Mouse (Mus musculus): ENCODE measurements around the gene Rtp2.
A peak's percentile ranks its signal among the peaks of the same experiment; 100 is the strongest.

The Rtp2 gene

DNA sequence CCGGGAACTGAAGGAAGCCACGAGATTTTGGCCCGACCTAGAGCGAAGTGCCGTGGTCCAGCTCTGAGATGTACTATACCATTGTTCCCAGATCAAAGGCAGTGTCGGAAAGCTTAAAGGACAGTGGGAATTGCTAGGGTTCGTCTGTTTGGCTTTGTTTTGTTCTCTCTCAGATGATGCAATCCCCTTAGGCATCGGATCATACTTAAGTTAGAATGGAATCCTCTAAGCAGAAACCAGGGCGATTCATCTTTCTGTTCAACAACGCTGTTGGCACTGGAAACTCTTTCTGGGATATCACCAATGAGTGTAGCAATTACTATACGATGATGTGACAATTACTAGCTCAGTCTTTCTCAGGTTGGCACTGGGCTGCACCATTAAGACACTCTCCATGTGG lies at the start of gene Rtp2:
Rtp2 (minus strand) TSS at position 101 of the 400 bp plus-strand sequence.
- DNase-seq, result no peak

DNA sequence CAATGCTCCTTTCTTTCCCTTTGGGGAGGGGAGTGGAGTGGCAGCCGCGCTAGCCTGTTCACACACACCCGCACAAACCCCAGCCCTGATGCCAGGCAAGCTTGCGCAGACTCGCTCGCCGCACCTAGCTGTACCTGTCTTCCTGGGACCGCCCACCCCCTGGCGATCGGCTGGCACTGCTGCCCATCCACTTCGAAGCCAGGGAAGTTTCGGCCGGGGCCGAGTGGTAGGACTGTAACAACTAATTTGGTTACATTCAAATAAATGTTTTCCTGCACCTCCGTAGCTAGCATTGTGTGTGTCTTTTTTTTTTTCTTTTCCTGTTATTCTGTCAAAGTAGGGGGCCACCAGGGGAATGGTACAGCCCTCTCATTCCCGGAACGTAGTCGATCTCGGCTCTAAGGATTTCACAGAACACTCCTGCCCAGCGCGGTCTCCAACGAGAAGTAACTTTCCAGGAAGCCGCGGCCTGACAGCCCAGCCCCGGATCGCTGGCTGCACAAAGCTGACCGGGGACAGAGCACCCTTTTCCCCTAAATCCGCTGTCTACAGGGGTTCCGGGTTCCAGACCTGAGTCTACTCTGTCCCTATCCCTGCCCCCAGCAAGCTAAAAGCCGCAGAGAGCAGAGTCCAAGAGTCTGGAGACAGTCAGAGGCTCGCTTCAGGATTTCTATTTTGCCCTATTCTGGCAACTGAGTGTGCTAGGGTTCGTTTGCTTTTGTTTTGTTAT lies 49.0 kb upstream of the Rtp2 start:
- peak in 1 of 2 experiments; percentile 55 for DNase-seq

DNA sequence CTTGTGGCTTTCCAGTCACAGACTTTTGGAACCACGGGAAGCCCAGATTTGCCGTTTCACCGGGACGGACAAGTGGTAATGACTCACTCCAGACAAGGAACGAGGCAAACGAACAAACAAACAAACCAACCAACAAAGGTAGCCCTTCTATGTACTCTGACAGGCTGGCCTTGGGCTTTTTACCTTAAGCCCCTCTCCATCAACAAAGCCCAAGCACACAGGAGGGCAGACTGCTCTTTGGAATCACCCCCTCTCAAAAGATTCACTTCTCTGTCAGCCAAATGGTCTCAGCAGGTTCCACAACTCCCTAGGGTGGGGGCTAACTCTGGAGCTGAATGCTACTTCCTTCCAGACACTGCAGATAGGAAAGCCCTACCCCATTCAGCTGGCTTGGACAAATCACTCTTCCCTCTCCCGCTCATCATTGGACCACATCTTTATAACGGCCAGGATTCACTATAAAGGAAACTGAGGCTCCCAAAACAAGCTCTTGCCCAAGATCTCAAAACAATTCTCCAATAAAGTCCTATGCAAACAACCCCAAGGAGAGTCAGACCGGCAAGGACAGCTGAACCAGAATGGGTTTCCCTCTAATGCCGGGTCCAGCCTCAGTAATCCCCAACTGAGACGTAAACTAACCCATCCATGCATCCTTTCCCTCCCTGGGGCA lies 48.1 kb upstream of the Rtp2 start:
- DNase-seq, result no peak

DNA sequence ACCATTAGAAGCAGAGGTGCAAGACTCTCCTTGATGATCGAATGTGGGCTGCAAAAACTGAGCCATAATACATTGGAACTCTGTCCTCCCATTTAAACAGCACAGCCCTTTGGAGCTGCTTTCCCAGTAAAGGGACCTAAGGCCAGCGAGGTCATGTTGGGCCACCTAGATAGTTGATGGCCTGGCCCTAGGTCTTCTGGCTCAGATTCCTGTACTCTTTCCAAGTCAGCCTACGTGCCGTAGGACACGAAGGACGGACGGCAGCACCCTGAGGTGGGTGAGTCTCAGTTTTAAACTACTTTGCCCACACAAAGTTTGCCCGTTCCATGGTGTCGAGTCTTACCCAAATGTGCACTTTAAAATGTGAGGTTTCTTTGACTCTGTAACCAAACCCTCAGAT lies 47.3 kb upstream of the Rtp2 start:
- DNase-seq, result no peak

DNA sequence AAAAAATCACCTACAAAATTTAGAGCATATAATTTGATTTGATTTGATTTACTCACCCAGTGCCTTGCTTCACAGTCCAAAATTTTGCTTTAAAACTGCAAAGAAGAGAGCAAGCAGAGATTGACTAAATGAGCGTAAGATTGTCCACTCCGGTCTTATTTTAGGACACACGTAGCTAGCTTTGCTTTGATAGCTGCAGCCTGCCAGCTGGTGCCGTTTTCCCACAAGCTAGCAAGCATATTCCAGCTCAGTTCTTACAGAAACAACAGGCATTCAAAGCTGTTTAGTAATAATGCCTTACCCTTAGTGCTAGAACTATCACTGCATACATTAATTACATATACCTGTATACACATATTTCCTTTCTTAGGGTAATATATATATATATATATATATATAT lies 46.3 kb upstream of the Rtp2 start:
- no peak for DNase-seq

DNA sequence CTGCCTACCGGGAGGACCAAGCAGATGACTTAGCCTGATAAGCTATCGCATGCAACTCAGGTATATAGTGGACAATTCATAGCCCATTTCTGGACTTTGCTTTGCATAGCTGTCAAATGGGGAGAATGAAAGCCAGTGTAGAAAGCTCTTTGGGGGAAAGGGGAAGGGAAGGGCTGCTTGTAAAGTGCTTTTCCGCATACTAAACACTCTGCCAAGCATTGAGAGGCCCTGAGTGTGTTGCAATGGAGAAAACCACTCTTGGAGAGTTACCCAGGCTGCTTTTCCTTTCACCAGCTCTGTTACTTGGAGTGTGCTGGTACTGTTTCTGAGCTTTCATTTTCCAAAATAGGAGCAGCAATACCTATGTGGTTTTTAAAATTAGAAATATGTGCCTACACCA lies 45.5 kb upstream of the Rtp2 start:
- no peak for DNase-seq

DNA sequence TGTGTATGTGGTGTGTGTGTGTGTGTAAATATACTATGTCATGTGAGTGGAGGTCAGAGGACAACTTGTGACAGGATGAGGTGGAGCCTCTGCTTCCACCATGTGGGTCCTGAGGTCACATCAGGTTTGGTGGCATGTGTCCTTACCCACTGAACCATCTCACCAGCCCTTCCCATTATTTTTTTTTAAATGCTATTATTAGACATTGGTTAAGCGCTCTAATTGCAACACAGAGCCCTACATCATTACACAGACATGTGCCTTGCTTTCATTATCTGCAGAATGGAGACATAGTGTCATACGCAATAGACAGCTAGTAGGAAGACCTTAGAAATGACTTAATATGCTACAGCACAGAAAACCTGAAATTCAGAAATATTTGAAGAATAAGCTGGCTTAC lies 44.0 kb upstream of the Rtp2 start:
- DNase-seq, result no peak

DNA sequence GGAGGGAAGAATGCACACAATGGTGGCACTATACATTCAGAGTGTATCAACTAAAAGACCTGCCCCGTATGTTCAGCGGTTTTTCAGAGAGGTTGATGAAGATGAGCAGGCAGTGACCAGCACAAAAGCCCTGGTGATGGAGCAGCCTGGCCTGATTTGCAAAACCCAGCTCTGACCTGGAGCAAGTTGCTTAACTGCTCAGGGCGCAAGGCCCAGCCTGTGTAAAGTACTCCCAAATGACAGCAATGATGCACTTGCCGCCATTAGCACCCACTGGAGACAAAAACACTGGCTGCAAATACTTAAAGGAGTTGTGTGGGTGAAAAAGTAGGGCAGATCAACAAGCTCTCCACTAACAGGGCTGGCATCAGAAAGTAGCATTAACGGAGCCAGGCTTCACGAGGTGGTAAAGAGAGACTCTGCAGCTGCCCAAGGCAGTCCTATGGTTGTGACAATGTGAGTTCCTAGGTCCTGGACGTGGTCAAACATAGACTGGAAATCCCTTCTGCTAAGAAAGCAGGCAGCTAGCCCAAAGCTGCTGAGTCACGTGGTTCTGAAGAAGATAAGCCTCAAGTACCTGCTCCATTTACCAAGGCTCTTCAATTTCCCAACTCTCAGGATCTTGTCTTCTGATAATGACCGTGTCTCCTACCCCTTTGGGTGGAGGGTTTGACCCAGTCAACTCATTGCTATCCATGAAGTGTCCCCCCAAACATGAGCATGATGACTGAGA lies 41.6 kb upstream of the Rtp2 start:
- no peak for DNase-seq

DNA sequence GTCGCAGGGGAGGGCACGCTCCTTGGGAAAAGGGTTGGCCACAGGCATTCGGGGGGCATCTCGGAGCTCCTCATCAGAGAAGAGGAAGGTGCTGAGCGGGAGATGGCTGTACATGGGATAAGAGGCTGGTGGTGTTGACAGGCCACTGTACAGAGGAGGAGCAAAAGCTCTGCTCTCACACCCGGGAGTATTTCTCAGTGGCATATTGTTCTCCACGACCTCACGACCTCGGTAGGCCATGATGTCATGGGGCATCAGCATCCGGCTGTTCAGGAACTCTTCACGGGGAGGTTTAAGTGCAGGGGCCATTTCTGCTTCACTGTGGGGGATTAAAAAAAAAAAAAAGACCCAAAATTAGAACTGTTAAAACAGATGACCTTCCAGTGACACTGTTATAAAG lies 40.7 kb upstream of the Rtp2 start:
- no peak for DNase-seq

DNA sequence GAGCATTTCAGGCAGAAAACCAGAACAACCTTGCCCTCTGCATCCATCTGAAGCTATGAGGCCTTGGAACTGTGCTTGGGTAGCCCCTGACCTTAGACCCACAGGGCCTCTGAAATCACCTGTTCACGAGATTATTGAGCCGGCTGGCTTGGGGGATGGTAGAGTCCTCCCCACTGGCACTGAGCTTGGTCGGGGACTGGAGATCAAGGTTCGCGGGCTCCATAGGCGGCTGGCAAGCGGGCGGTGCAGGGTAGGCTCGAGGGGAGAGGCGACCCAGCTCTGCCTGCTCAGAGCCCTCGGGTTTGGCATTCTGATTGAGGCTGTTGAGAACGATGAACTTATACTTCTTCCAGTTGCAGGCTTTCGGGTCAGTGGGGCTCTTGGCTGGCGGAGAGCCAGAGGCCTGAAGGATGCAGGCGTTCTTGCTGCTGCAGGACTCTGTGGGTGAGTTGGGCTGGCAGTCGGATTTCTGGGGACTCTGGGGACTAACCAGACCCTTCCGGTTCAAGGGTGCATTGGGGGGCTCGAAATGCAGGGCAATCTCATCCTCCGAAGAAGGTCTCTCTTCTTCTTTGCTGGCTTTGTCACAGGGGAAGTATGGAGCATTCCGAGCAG lies 40.0 kb upstream of the Rtp2 start:
- no peak for DNase-seq

DNA sequence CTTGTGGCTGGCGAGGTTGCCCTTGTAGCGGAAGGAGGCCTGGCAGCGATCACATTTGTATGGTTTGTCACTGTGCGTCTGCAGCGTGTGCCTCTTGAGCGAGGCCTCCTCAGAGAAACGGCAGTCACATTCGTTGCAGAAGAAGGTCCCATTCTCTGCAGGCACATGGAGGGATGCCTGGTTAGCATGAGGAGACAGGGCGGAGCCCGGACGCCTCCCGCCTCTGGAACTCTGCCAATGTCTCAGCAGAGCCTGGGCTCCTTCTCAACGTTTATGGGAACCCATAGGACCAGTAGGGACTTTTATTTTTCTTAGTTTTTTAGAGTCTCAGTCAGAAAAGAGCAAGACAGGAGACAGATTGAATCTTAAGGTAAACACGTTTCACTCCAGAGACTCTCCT lies 37.7 kb upstream of the Rtp2 start:
- no peak for DNase-seq

DNA sequence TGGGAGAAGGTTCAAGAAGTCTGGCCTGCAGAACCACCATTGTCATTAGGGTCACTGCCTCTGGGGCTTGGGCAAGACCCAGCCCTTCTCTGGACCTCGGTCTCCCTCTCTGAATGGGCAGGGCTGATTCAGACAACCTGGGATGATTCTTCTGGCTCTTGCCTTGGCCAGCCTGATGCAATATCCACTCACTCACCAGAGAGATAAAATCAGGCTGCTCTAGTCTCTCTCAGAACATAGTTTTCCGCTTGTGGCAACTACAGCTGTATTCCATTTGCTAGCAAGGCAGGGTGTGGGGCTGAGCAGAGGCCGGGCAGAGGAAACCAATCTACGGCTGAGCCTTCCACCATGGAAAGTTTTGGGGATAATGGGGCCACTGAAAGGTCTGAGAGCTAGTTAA lies 36.7 kb upstream of the Rtp2 start:
- no peak for DNase-seq

DNA sequence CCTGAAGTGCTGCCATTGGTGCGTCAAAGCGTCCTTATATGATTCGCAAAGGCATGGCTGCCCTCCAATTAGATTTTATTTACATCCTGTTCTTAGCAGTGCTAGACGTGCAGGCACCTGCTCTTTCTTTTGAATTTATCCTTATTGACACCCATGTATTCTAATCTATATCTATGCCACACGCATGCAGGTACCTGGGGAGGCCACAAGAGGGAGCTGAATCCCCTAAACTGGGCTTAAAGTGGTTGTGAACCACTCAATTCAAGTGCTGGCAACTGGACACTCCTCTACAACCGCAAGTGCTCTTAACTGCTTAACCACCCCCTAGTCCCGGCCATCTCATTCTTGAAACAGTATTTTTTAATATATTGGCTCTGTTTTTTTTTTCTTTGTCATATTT lies 35.1 kb upstream of the Rtp2 start:
- DNase-seq, result no peak

DNA sequence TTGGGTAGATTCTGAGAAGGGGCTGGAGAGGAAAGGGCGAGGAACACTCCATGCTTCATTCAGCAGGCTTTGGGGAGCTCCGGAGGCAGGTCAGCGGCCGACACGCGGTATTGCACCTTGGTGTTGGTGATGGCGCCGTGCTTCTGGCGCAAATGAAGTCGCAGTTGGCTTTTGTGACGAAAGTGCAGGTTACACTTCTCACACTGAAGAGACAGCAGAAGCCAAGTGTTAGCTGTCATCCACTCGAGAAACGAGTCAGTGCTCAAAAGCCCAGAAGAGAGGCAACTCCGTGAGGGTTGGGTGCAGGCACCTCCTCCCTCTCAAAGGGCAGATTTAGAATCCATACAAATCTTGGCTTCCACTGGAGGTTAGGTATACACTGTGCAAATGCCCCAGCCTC lies 33.9 kb upstream of the Rtp2 start:
- DNase-seq, result no peak

DNA sequence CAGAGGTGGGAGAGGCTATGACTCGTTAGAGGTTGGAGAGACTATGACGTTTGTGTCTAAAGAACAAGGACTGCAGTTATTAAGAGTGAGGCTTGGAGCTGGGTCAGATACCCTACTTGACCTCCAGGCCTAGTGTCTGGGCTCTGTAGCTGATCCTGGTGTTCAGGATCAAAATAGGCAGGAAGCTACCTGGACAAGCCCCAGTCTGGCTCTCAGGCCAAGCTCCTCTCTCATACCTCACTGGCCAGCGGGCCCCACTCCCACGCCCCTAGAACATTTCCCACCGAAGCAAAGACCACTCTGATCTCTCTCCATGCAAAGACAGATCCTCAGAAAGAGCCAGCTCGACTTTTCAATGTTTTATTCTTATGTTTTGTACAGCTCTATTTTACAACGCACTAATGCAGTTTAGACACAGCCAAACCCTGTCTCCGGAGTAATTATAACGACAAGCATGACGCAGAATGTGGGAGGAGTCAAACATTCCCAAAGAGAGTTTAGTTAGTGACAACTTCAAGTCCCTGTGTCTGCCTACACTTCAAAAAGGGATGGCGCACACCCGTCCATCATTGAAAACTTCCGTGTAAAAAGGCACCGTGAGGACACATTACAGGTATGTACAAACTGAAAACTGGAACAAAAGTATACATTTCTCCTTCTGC lies 32.6 kb upstream of the Rtp2 start:
- DNase-seq, result no peak

DNA sequence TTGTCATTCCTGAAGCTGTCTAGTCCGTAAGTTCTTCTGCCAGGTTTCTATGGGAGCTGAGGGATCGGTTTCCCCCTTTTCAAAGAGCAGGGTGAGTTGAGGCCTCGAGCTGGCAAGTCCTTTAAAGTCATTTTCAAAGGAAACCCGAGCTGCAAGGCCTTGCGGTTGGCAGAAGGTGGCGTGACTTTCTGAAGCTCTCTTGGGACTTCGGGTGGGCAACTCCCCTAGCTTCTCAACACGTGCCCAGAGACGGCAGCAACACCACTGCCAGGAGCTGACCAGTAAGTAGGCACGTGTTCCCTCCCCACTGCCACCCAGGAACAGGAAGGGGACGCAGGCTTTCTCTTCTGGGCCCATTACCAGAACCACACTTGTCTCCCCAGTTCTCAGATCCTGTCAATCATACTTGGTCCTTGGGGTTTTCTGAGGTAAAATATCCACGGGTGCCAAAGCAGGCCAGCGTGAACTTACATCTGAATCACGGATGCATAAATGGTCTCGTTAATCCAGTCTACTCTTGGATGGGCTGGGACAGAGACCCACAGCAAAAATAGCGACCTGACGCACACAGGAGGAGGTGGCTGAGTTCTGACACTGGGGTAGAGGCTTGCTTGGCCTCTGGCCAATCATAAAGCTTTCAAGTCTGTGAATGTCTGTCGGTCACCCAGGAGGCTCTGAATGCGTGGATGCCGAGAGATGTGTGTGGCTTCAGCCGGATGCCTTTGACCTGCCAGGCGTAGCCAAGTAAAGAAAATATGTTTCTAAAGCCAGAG lies 31.9 kb upstream of the Rtp2 start:
- no peak for DNase-seq

DNA sequence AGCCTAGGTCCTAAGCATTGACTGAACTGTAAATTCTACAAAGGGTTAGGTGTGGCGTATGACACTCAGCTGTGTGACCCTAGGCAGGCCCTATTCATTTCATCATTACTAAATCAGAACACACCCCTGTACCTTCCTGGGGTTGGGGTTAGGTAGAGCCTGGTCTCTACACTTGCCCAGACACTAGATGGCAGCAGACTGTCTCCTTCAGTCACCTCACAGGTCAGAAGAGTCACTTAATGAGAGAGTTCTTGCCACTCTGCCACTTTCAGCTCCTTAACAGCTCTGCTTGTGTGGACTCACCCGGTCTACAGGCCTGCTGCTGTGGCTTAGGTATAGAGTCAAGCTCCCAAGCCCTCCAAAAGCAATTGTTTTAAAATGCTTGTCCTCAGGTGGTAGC lies 30.2 kb upstream of the Rtp2 start:
- peak in 1 of 2 experiments; percentile 52 for DNase-seq

DNA sequence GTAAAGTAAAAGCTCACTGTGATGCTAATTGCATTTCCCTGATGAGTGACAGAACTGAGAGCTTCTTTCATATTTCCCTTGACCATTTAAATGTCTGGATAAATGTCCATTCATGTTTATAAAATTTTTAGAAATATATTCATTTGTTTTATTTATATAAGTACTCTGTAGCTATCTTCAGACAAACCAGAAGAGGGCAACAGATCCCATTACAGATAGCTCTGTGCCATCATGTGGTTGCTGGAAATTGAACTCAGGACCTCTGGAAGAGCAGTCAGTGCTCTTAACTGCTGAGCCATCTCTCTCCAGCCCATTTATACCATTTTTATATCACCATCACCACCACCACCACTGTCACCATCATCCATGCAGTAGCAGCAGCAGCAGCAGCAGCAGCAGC lies 26.7 kb upstream of the Rtp2 start:
- DNase-seq, result no peak

DNA sequence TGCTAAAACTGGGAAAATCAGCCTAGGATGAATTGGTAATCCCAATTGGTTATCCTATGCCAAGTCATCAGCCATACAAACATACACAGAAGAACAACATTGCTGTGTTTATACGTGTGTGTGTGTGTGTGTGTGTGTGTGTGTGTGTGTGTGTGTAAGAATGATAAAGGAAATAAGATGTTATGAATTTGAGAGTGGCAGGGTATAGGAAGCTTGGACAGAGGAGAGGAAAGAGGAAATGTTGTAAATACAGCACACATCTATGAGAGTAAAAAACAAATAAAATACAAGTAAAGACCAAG lies 21.7 kb upstream of the Rtp2 start:
- DNase-seq, result no peak

DNA sequence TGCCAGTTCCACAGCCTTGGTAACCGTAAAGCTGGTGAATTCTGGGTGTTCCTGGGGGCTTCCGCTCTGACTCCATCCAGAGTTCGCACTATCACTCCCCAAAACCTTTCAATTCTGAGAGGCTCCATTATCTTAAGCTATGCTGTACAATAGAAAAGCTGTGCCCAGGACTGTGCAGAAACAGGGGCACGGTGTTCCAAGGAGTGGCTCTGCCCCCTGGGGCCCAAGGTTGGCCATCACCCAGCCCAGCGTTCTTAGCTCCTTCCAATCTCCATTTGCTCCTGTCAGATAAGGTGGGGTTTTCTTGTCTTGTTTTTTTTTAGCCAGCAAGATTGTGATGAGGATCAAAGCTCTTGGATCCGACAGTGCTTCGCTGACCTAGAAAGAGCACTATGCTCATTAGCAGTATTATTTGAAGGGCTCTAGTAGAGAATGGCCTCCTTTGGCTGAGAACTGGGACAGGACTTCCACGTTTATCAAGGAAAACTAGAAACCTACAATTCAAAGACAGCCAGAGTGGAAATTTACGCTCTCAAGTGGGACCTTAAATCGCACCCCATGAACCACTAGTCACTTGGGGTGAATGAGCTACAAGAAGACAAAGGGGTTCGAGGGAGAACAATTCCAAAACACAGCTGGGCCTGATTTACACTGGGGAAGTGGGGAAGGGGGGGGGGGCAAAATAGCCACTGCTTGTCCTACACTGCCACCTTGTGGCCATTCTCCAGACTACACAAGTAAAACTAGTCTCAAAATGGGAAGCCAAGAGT lies 21.2 kb upstream of the Rtp2 start:
- DNase-seq, result peak in 1 of 2 experiments; percentile 40

DNA sequence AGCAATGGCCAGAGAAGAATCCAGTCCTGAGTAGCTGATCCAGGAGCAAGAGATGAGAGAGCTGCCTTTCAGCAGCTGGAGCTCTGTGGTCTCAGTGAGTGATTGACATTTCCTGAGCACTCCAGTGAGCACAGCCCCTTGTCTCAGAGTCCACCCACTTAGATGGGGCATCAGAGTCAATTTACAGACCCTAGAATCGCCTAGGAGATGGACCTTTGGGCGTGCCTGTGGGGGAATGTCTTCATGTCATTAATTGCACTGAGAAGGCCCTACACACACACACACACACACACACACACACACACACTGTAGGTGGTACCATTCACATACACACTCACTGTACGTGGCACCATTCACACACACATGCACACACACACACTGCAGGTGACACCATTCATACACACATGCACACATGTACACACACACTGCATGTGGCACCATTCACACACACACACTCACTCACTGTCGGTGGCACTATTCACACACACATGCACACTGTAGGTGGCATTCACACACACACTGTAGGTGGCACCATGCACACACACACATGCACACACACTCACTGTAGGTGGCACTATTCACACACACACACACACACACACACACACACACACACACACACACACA lies 20.0 kb upstream of the Rtp2 start:
- DNase-seq, result no peak
